Mouse (Mus musculus) cortical plate, adult 2 months (tissue): ENCODE measurements around the gene Rpap1. TPM values are rescaled to one million over a fixed set of nuclear protein-coding genes. Genes with fewer than 3 reads are reported as not detected.
"Not testable (repeated sequence)": the region's sequence is repeated elsewhere in the genome, so short reads cannot be mapped to it uniquely, and the experiment has no call there.

Experiments used
- H3K27ac ChIP-seq: fragments of 200-500 bp; 2 replicates; pipeline ENCODE4 v1.5.1; 2012; ENCODE audit warnings: low read length, control low read depth, inconsistent platforms; ENCODE audit not compliant: insufficient read depth
- H3K4me1 ChIP-seq: fragments of 200-500 bp; 2 replicates; pipeline ENCODE4 v1.6.1; 2011; ENCODE audit warnings: low read length; ENCODE audit not compliant: control insufficient read depth, insufficient read depth
- H3K4me3 ChIP-seq: fragments of 200-500 bp; 2 replicates; pipeline ENCODE4 v1.5.1; 2011; ENCODE audit warnings: mild to moderate bottlenecking, low read length, control low read depth; ENCODE audit not compliant: insufficient read depth
- CTCF ChIP-seq: fragments of 200-500 bp; IDR thresholded peaks from 2 replicates; pipeline ENCODE4 v1.5.1; 2011; ENCODE audit warnings: mild to moderate bottlenecking, control low read depth, low read length; ENCODE audit not compliant: insufficient read depth; ENCODE audit errors: extremely low read depth
- POLR2A ChIP-seq: fragments of 200-500 bp; IDR thresholded peaks from 2 replicates; pipeline ENCODE4 v1.6.1; 2011; ENCODE audit warnings: mild to moderate bottlenecking, low read length, control low read depth; ENCODE audit not compliant: insufficient read depth; ENCODE audit errors: extremely low read depth
- polyA plus RNA-seq: library from polyadenylated mRNA; depleted of rRNA; stranded (reverse); fragments of >200 nt; gene quantifications from 2 replicates; pipeline ENCODE4 v1.2.3, GENCODE M21; 2012; rRNA removed

Rpap1 gene
- polyA plus RNA-seq, 1 experiment: 14.6 TPM

DNA sequence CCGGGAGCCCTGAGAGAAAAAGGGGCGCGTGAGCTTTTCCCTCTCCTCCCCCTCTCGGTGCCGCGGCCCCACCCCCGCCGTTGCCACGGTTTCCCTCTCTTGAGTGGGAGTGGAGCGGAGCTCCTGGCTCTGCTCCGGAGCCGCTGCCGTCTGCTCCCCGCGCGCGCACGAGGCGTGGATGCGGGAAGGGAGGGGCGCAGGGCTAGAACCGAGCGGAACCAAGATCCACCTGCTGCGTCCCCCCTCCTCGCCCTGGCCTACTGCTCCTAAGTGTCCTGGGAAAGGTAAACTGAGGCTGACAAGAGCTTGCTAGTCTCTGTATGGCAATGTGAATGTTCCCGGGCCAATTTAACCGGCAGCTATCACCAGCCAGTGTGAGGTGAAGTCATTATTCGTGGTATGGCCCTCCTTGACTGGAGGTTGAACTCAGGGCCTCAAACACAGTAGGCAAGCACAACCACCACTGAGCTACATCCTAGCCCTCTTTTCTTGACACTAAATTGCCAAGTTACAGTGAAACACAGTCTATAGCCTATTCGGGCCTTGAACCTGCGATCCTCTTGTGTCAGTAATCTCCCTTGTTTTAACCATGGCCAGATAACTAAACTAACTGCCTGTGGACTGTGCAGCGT, 44.0 kb downstream of the Rpap1 start:
- peak overlapping the region; percentile 68 for H3K27ac ChIP-seq
- H3K4me3 ChIP-seq: peak overlapping the region; percentile 93
- peak; percentile 17; the same call in 1 of the 2 replicates for TF ChIP-seq POLR2A
- no peak for TF ChIP-seq CTCF
- H3K4me1 ChIP-seq: peaks cover 9% of the 10 kb centered on the region

DNA sequence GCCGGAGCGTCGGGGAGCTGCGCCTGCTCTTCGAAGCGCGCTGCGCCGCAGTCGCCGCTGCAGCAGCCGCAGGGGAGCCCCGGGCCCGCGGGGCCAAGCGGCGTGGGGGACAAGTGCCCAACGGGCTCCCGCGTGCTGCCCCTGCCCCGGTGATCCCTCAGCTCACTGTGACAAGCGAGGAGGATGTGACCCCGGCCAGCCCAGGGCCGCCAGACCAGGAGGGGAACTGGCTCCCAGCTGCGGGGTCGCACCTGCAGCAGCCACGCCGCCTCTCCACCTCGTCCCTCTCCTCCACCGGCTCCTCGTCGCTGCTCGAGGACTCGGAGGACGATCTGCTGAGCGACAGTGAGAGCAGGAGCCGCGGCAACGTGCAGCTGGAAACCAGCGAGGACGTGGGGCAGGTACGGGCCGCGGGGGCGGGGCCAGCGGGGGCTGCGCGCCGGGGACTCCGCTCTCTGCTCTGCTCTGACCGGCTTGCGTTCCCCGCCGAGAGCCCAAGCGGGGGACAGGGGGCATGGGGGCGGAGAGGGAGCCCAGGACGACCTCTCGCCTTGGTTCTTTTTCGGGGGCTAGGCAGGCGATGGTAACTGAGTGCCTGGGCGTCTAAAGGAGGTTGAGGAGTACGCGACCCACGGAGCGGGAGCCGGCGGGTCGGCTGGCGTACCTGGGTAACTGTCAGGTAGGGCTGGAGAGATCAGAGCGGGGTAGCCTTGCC, 44.7 kb downstream of the Rpap1 start:
- Histone ChIP-seq H3K4me1 (peaks cover 4% of the 10 kb centered on the region), H3K27ac (peak overlapping the region; percentile 93), H3K4me3 (peak overlapping the region; percentile 93)
- TF ChIP-seq CTCF (no peak), POLR2A (no peak)

DNA sequence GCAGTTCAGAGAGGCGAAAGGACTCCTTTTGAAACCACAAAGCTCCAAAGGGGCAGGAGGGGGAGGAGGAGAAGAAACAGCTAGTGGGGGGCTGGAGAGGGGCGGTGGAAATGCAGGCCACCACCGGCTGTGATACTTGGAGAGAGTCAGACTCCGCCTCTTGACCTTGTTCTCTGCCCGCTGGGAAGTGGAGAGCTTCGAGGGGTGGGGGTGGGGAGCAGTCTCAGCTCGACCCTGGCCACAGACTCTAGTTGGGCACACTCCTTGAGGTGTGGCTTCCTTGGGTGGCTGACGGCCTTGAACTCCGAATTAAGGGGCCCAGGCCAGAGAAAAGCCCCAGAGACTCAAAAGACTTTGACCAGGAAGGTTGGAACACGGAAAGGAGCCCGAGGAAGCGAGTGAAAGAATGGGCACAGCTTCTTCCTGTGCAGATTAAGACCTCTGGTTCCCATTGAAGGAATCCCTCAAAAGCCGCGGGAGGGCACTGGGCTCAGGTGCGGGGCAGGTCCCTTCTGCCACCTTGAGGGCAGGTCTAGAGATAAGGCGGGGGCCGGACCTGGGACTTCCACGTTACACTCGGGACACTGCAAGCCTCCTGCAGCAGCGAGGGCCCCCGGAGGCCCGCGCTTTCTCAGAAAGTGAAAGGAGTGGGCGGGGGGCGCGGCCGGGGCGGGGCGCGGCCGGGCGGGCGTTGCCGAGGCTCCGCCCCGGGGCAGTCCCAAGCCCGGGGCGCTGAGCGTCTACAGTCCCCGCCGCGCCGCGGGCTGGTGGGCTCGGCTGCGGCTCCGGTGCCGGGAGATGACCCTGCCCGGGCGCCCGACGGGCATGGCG, 45.5 kb downstream of the Rpap1 start, which contains the start of gene Itpka:
TSS of gene Itpka (plus strand) at position 757 of the 831 bp plus-strand sequence.
- Histone ChIP-seq H3K4me3 (peak within 1 kb of the TSS; percentile 93), H3K4me1 (peaks cover 1% of the 10 kb centered on the region), H3K27ac (peak within 1 kb of the TSS; percentile 93)
- TF ChIP-seq POLR2A (peak; percentile 61; the same call in 1 of the 2 replicates), CTCF (no peak)

DNA sequence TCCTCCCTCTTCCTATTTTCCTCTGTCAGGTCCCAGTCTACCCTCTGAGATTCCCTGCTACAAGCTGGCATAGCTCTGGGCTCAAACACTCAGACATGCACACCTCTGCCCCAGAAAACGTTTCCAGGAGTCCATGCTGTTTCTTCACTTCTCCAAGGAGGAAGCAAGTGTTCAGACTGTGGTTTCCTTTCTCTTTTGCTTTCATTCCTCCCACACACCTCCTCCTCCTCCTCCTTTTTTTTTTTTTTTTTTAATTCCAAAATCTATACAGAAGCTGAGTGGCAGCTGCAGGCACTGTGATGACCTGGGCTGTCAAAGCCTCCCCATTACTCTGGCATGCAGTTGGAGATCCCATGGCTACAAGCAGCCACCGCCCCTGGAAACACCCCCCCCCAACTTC, 46.8 kb downstream of the Rpap1 start:
- no peak overlapping the region for H3K4me3 ChIP-seq
- H3K27ac ChIP-seq: no peak overlapping the region
- H3K4me1 ChIP-seq: peaks cover 1% of the 10 kb centered on the region
- TF ChIP-seq POLR2A: no peak
- no peak for TF ChIP-seq CTCF

DNA sequence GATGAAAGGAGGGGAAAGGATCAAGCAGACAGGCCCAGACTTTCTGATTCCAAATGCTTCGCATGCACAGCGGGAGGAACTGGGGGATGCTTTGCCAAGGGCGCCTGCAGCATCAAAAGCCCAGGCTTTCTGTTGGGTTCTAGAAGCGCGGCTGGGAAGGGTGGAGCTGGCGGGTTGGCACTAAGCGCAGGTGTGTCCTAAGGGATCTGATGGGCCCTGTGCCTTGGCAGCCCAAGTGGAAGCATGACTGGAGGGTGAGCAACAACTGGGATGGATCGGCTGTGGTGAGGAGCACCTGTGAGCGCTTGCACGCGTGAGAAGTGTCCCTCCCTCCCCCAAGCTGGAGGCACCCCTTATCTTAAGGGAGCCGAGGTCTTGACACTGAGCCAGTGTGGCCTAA, 50.2 kb downstream of the Rpap1 start:
- TF ChIP-seq CTCF (no peak), POLR2A (no peak)
- H3K4me3 ChIP-seq: no peak overlapping the region
- peaks cover 1% of the 10 kb centered on the region for H3K4me1 ChIP-seq
- H3K27ac ChIP-seq: no peak overlapping the region

DNA sequence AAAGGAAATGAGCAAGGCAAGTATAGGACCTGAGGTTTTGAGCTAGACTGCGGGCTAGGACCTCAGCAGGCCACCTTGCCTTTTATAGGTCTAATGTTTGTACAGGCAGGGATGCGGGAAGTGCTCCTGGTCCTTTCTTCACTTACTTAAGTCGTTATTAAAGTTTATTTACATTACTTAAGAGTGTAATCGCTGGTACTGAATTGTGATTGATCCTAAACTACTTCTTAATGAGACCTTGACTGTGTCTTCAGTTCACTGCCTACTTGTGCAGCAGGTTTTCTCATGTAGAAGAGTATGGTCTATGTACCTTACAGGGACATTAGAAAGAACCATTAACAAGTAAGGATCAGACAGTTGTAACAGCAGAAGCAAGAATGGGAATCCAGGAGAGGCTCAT, 56.6 kb downstream of the Rpap1 start:
- no peak for TF ChIP-seq CTCF
- no peak for TF ChIP-seq POLR2A
- Histone ChIP-seq H3K4me3 (no peak overlapping the region), H3K27ac (no peak overlapping the region), H3K4me1 (no peaks in the 10 kb centered on the region)

DNA sequence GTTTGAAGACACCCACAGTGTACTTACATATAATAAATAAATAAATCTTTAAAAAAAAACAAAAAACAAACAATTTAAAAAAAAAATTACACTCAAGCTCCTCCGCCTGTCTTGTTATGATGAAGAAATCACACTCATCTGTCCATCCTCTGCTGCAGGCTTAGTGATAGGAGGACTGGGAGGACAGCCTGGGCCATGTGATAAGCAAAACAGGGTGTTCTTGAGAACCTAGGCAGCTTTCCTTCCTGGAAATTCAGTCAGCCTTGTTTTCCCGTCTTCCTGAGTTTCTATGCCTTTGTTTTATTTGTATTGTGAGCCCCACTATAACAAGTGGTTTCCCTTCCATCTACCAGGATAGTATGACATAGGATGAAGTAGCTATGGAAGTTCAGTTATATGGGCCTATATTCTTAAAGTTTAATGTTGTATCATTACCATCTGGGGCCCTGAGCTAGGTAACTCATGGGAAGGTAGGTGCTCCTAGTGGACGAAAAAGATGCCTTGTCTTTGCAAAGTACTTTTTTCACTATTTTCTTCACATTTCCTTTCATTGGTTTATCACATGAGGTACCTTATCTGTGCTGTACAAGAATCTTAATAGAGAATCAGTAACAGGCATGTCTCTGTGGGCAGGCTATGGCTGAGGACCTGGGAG, 59.4 kb downstream of the Rpap1 start:
- no peak overlapping the region for H3K27ac ChIP-seq

DNA sequence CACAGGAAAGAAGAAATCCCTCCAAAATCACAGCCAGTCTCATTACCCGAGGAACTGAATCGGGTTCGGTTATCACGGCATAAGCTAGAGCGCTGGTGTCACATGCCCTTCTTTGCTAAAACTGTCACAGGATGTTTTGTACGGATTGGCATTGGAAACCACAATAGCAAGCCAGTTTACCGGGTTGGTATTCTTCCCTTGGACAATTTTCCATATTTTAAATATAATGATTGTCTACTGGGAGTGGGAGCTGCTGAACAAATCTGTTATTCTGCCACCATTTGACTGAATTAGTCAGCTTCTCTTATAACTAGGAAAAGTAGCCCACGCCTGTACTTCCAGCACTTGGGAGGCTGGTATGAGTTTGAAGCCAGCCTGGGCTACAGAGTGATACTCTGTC, 66.3 kb downstream of the Rpap1 start:
- no peak overlapping the region for H3K4me3 ChIP-seq
- H3K27ac ChIP-seq: no peak overlapping the region
- TF ChIP-seq CTCF: no peak
- TF ChIP-seq POLR2A: no peak
- H3K4me1 ChIP-seq: no peaks in the 10 kb centered on the region

More for the DNA sequence above, 59.4 kb downstream of the Rpap1 start:
- no peak overlapping the region for H3K4me3 ChIP-seq
- no peak for TF ChIP-seq POLR2A
- H3K4me1 ChIP-seq: no peaks in the 10 kb centered on the region

DNA sequence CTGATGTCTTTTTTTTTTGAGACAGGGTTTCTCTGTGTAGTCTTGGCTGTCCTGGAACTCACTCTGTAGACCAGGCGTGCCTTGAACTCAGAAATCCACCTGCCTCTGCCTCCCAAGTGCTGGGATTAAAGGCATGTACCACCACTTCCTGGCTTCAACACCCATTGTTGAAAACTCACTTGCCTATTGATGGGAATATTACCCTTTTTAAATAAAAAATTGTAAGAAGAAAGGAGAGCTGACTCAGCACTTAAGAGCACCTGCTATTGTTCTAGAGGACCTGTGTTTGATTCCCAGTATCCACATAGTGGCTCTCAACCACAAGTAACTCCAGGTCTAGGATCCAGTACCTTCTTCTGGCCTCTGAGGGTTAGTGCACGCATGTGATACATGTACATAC, 71.5 kb downstream of the Rpap1 start:
- H3K27ac ChIP-seq, H3K4me3 ChIP-seq, H3K4me1 ChIP-seq: not testable (repeated sequence)

Other genes starting within 250 kb of the Rpap1 start
- gene Exd1, start 239.9 kb downstream of the Rpap1 start, polyA plus RNA-seq: 0.75 and 1.1 TPM in 2 replicates
- gene Chp1, start 239.8 kb downstream of the Rpap1 start, polyA plus RNA-seq: 129 and 130 TPM in 2 replicates
- gene Nusap1, start 169.2 kb downstream of the Rpap1 start, polyA plus RNA-seq: 0.30 and 0.61 TPM in 2 replicates
- gene Oip5, start 169.1 kb downstream of the Rpap1 start, polyA plus RNA-seq: 1.1 and 1.4 TPM in 2 replicates
- 21.0 and 21.5 TPM in 2 replicates for gene Ndufaf1, start 124.7 kb downstream of the Rpap1 start, polyA plus RNA-seq
- 38.5 and 39.7 TPM in 2 replicates for gene Rtf1, start 112.5 kb downstream of the Rpap1 start, polyA plus RNA-seq
- 251 and 279 TPM in 2 replicates for gene Itpka, start 45.2 kb downstream of the Rpap1 start, polyA plus RNA-seq
- gene Ltk, start 27.1 kb downstream of the Rpap1 start, polyA plus RNA-seq: 63.2 and 74.8 TPM in 2 replicates
- 164 and 169 TPM in 2 replicates for gene Tyro3, start 10.2 kb upstream of the Rpap1 start, polyA plus RNA-seq
- 15.3 and 15.8 TPM in 2 replicates for gene Mga, start 109.7 kb upstream of the Rpap1 start, polyA plus RNA-seq
- gene Mapkbp1, start 185.2 kb upstream of the Rpap1 start, polyA plus RNA-seq: 35.6 and 36.8 TPM in 2 replicates
- gene Jmjd7, start 239.9 kb upstream of the Rpap1 start, polyA plus RNA-seq: 6.1 and 6.6 TPM in 2 replicates
- gene Gm28042, start 240.0 kb upstream of the Rpap1 start, polyA plus RNA-seq: 2.4 and 2.5 TPM in 2 replicates
- 4.4 and 6.3 TPM in 2 replicates for gene Pla2g4b, start 245.9 kb upstream of the Rpap1 start, polyA plus RNA-seq